8 mouse cellular contexts compared by ENCODE assay signal in genomic region chr10:80676198-80676928, GRCm38 (mm10). TPM values are rescaled to one million over a fixed set of nuclear protein-coding genes. Genes with fewer than 3 reads are reported as not detected.
DNase-seq lines count a peak whose midpoint lies in the region; ATAC-seq and TF ChIP-seq lines count a peak whose summit lies in the region.

No protein-coding gene starts in this region.

- no peaks in the 10 kb centered on the region for H3K27me3 ChIP-seq in hindbrain, postnatal 0 days (ENCODE audit: insufficient read depth, low read length)

- peaks cover 5% of the 10 kb centered on the region; the same call in 1 of the 2 replicates for H3K36me3 ChIP-seq in hindbrain, postnatal 0 days (ENCODE audit: insufficient read depth, low read length)

- peaks cover 50% of the 10 kb centered on the region for H3K4me1 ChIP-seq in hindbrain, postnatal 0 days (ENCODE audit: insufficient read depth, low read length)

- H3K9me3 ChIP-seq in hindbrain, postnatal 0 days (ENCODE audit: low read length): no peaks in the 10 kb centered on the region

- peak overlapping the region; percentile 97 for H3K27ac ChIP-seq in hindbrain, postnatal 0 days
- peak overlapping the region; percentile 100 for H3K27ac ChIP-seq in left cerebral cortex, adult 2 months

- peak; percentile 99 for DNase-seq in WW6 (ENCODE audit: low read depth, low spot score)
- peak; percentile 98 to 99 for DNase-seq in cerebellum, postnatal 4 days (ENCODE audit: low spot score in 2 of 2)
- peak; percentile 100 for DNase-seq in gastrocnemius, adult 18-20 months (ENCODE audit: low spot score)
- DNase-seq in hindbrain, postnatal 0 days (ENCODE audit: low spot score): peak; percentile 100
- DNase-seq in left cerebral cortex, adult 2 months (ENCODE audit: extremely low spot score in 1 of 2, low spot score in 2 of 2): peak; percentile 98 to 99
- DNase-seq in right cerebral cortex, adult 2 months (ENCODE audit: low spot score in 2 of 2): peak; percentile 99
- DNase-seq in urinary bladder, postnatal 14 days (ENCODE audit: low spot score): peak; percentile 100

- peak; percentile 95 for ATAC-seq in hindbrain, postnatal 0 days
- peak; percentile 66 for ATAC-seq in megakaryocyte, adult 5-6 weeks (ENCODE audit: poor library complexity, severe bottlenecking)

- H3K9ac ChIP-seq in hindbrain, postnatal 0 days (replicated peaks; ENCODE audit: low read length): peak overlapping the region; percentile 95

- WGBS in hindbrain, postnatal 0 days: 1% methylated on average over 50 of the region's 78 CpGs

- H3K4me3 ChIP-seq in hindbrain, postnatal 0 days (ENCODE audit: low read length): peak overlapping the region; percentile 89
- peak overlapping the region; percentile 82 for H3K4me3 ChIP-seq in left cerebral cortex, adult 2 months

- H3K4me2 ChIP-seq in hindbrain, postnatal 0 days (ENCODE audit: low read depth, low read length): peak overlapping the region; percentile 86

- TF ChIP-seq CTCF in hindbrain, postnatal 0 days (IDR thresholded peaks at IDR 0.05; ENCODE audit: low read depth): no peak
- no peak for TF ChIP-seq CTCF in left cerebral cortex, adult 2 months (IDR thresholded peaks at IDR 0.05)

- intact Hi-C loops in left cerebral cortex, adult 2 months (cut with DNase I): loop anchor here (1.0 to 5.0 kb wide), 4 partner anchors 20 to 99 kb away; partner anchors contain the start of genes Btbd2, Csnk1g2, Izumo4 and Klf16

RNA-seq across cellular contexts. Expression of gene Mknk2, which starts 1.5 kb away (rescaled TPM):
- total RNA-seq in gastrocnemius, adult 18-20 months (2021): 100 to 1,000 TPM; 244 to 292 TPM
- total RNA-seq in hindbrain, postnatal 0 days (2014; rRNA removed): 84.5 and 95.4 TPM in 2 replicates
- 38.2 and 40.5 TPM in 2 replicates for polyA plus RNA-seq in hindbrain, postnatal 0 days (2015; fragmentation: Nextera tagmentation; extraction: Ambion mirVana)
- 10 to 100 TPM; 42.8 to 48.8 TPM for total RNA-seq in left cerebral cortex, adult 2 months (2021)
- total RNA-seq in megakaryocyte, adult 5-6 weeks (2015): 53.5 and 61.1 TPM in 2 replicates
- 63.3 and 74.8 TPM in 2 replicates for total RNA-seq in megakaryocyte, adult 5-6 weeks (2017)

RNA-seq across cellular contexts. Expression of gene Btbd2, which starts 19.5 kb away (rescaled TPM):
- 10 to 100 TPM; 38.5 to 40.0 TPM for total RNA-seq in gastrocnemius, adult 18-20 months (2021)
- total RNA-seq in hindbrain, postnatal 0 days (2014; rRNA removed): 209 and 213 TPM in 2 replicates
- polyA plus RNA-seq in hindbrain, postnatal 0 days (2015; fragmentation: Nextera tagmentation; extraction: Ambion mirVana): 81.9 and 82.8 TPM in 2 replicates
- total RNA-seq in left cerebral cortex, adult 2 months (2021): 10 to 100 TPM; 85.1 to 96.7 TPM
- total RNA-seq in megakaryocyte, adult 5-6 weeks (2015): 8.4 and 10.3 TPM in 2 replicates
- total RNA-seq in megakaryocyte, adult 5-6 weeks (2017): 16.5 and 30.1 TPM in 2 replicates

RNA-seq across cellular contexts. Expression of gene Mob3a, which starts 25.4 kb away (rescaled TPM):
- 1 to 10 TPM; 2.3 to 4.1 TPM for total RNA-seq in gastrocnemius, adult 18-20 months (2021)
- total RNA-seq in hindbrain, postnatal 0 days (2014; rRNA removed): 68.3 and 76.4 TPM in 2 replicates
- polyA plus RNA-seq in hindbrain, postnatal 0 days (2015; fragmentation: Nextera tagmentation; extraction: Ambion mirVana): 37.2 and 38.8 TPM in 2 replicates
- total RNA-seq in left cerebral cortex, adult 2 months (2021): 10 to 100 TPM; 13.6 to 15.5 TPM
- total RNA-seq in megakaryocyte, adult 5-6 weeks (2015): 61.8 and 72.0 TPM in 2 replicates
- total RNA-seq in megakaryocyte, adult 5-6 weeks (2017): 65.0 and 77.3 TPM in 2 replicates

RNA-seq across cellular contexts. Expression of gene Izumo4, which starts 25.6 kb away (rescaled TPM):
- total RNA-seq in gastrocnemius, adult 18-20 months (2021): 1 to 10 TPM in 1 of 2 experiments, under 1 TPM in 1; 0.91 to 1.9 TPM
- total RNA-seq in hindbrain, postnatal 0 days (2014; rRNA removed): 31.1 and 31.6 TPM in 2 replicates
- 46.7 and 52.2 TPM in 2 replicates for polyA plus RNA-seq in hindbrain, postnatal 0 days (2015; fragmentation: Nextera tagmentation; extraction: Ambion mirVana)
- 10 to 100 TPM; 45.0 to 46.0 TPM for total RNA-seq in left cerebral cortex, adult 2 months (2021)
- total RNA-seq in megakaryocyte, adult 5-6 weeks (2015): 11.3 and 14.2 TPM in 2 replicates
- 4.4 and 6.6 TPM in 2 replicates for total RNA-seq in megakaryocyte, adult 5-6 weeks (2017)

RNA-seq across cellular contexts. Expression of gene Csnk1g2, which starts 53.7 kb away (rescaled TPM):
- total RNA-seq in gastrocnemius, adult 18-20 months (2021): 100 to 1,000 TPM in 1 of 2 experiments, 10 to 100 TPM in 1; 97.2 to 128 TPM
- total RNA-seq in hindbrain, postnatal 0 days (2014; rRNA removed): 128 and 156 TPM in 2 replicates
- 94.3 and 95.5 TPM in 2 replicates for polyA plus RNA-seq in hindbrain, postnatal 0 days (2015; fragmentation: Nextera tagmentation; extraction: Ambion mirVana)
- total RNA-seq in left cerebral cortex, adult 2 months (2021): 100 to 1,000 TPM; 244 to 251 TPM
- 34.5 and 46.0 TPM in 2 replicates for total RNA-seq in megakaryocyte, adult 5-6 weeks (2015)
- 127 and 144 TPM in 2 replicates for total RNA-seq in megakaryocyte, adult 5-6 weeks (2017)

Comparison
In these comparisons a context has a peak if more than half of its experiments do, and no peak if none do; other contexts are left out.
1. Peak in every context shown above with its lines: DNase-seq, ATAC-seq, H3K4me3 ChIP-seq and H3K27ac ChIP-seq.